Mouse (Mus musculus) CD4-positive, CD25-positive, alpha-beta regulatory T cell, adult 4 months (primary cell): ENCODE measurements around the gene Pigk. TPM values are rescaled to one million over a fixed set of nuclear protein-coding genes. Genes with fewer than 3 reads are reported as not detected.

Experiments
- ATAC-seq: one replicate; pipeline ENCODE4 v1.8.0; 2017
- polyA plus RNA-seq, 2 experiments: library from polyadenylated mRNA; unstranded; fragments of 100-300 nt; shearing (Covaris generic); gene quantifications; one replicate each; pipeline ENCODE4 v1.2.1; 2017

Gene Pigk
- polyA plus RNA-seq, 2 experiments from 2014 or later, result 51.1 to 60.6 TPM

- ATAC-seq, result no peak
These were observed 142.2 kb downstream of the Pigk start for GRCm38 (mm10) chr3:152856095-152856494.

- no peak for ATAC-seq
These were observed 147.6 kb downstream of the Pigk start for GRCm38 (mm10) chr3:152861450-152861849.

GRCm38 (mm10) chr3:152861978-152862377, 148.1 kb downstream of the Pigk start:
- ATAC-seq, result no peak

GRCm38 (mm10) chr3:152866035-152866965, 152.4 kb downstream of the Pigk start:
- no peak for ATAC-seq

GRCm38 (mm10) chr3:152867654-152868525, 154.0 kb downstream of the Pigk start:
- ATAC-seq, result no peak

- ATAC-seq, result no peak
These were observed 158.2 kb downstream of the Pigk start for GRCm38 (mm10) chr3:152872054-152872453.

- ATAC-seq, result no peak
These were observed 158.7 kb downstream of the Pigk start for GRCm38 (mm10) chr3:152872596-152872995.

- ATAC-seq, result no peak
These were observed 160.8 kb downstream of the Pigk start for GRCm38 (mm10) chr3:152874431-152875355.

GRCm38 (mm10) chr3:152875723-152876290, 161.9 kb downstream of the Pigk start:
- no peak for ATAC-seq

GRCm38 (mm10) chr3:152880121-152880835, 166.4 kb downstream of the Pigk start:
- ATAC-seq, result no peak

- ATAC-seq, result no peak
These were observed 167.8 kb downstream of the Pigk start for GRCm38 (mm10) chr3:152881706-152882105.

- no peak for ATAC-seq
These were observed 169.7 kb downstream of the Pigk start for GRCm38 (mm10) chr3:152883556-152883955.

GRCm38 (mm10) chr3:152886749-152887148, 172.8 kb downstream of the Pigk start:
- ATAC-seq, result peak; percentile 77

- ATAC-seq, result no peak
These were observed 174.2 kb downstream of the Pigk start for GRCm38 (mm10) chr3:152888116-152888515.

GRCm38 (mm10) chr3:152894935-152895334, 181.0 kb downstream of the Pigk start:
- ATAC-seq, result no peak

GRCm38 (mm10) chr3:152896111-152896510, 182.2 kb downstream of the Pigk start:
- no peak for ATAC-seq

- no peak for ATAC-seq
These were observed 183.3 kb downstream of the Pigk start for GRCm38 (mm10) chr3:152897196-152897595.

GRCm38 (mm10) chr3:152898906-152899305, 185.0 kb downstream of the Pigk start:
- no peak for ATAC-seq

GRCm38 (mm10) chr3:152905026-152905425, 191.1 kb downstream of the Pigk start:
- ATAC-seq, result no peak

GRCm38 (mm10) chr3:152905800-152906199, 191.9 kb downstream of the Pigk start:
- no peak for ATAC-seq

- ATAC-seq, result no peak
These were observed 193.2 kb downstream of the Pigk start for GRCm38 (mm10) chr3:152907087-152907486.
